8 mouse cellular contexts compared by ENCODE assay signal in genomic region chr17:47792098-47792863, GRCm38 (mm10). TPM values are rescaled to one million over a fixed set of nuclear protein-coding genes. Genes with fewer than 3 reads are reported as not detected.
A peak's percentile ranks its signal among the peaks of the same experiment; 100 is the strongest.
DNase-seq lines count a peak whose midpoint lies in the region; TF ChIP-seq lines count a peak whose summit lies in the region.

No protein-coding gene starts in this region.

- intact Hi-C loops in heart, postnatal 10 days (cut with DNase I): loop anchor here (5.0 kb wide), 2 partner anchors 130 to 255 kb away; partner anchors contain the start of gene Foxp4

- no peak overlapping the region for H3K4me3 ChIP-seq in CH12.LX (replicated peaks in 1 of 3; ENCODE audit: low read depth in 2 of 3, low read length in 2 of 3, poor library complexity in 1 of 3)
- no peak overlapping the region for H3K4me3 ChIP-seq in embryonic fibroblast, embryonic 13.5 days (ENCODE audit: insufficient read depth, low read length)

- dilution Hi-C loops in CH12.LX (cut with MboI; ENCODE audit: extremely low pct_ligation_motif_present, extremely low pct_unique_long_range_greater_than_20kb, low sequenced_read_pairs): no loop called here

- DNase-seq in CH12.LX (ENCODE audit: extremely low read depth): peak; percentile 69
- DNase-seq in adrenal gland, adult 8-10 months: peak; percentile 56
- peak; percentile 76 to 84 for DNase-seq in heart, postnatal 10 days
- peak; percentile 57 to 82 for DNase-seq in kidney, postnatal 36 days
- peak; percentile 83 for DNase-seq in lung, postnatal 36 days
- DNase-seq in retina, embryonic 14.5 days (ENCODE audit: low spot score): peak; percentile 93
- peak; percentile 69 for DNase-seq in urinary bladder, postnatal 25 days (ENCODE audit: low spot score)

- TF ChIP-seq RAD21 in CH12.LX (IDR thresholded peaks at IDR 0.05; ENCODE audit: low read depth, low read length): peak; percentile 69

- H3K27ac ChIP-seq in CH12.LX (ENCODE audit: insufficient read depth, low read depth): no peak overlapping the region
- no peak overlapping the region for H3K27ac ChIP-seq in embryonic fibroblast, embryonic 13.5 days (ENCODE audit: insufficient read depth, low read length)

- TF ChIP-seq EP300 in CH12.LX (IDR thresholded peaks at IDR 0.05; ENCODE audit: low read length): no peak

- peaks cover 2 to 42% of the 10 kb centered on the region in 2 experiments; a peak in 3 of 4 replicates for H3K4me1 ChIP-seq in CH12.LX (ENCODE audit: control insufficient read depth in 1 of 2, insufficient read depth in 2 of 2)
- no peaks in the 10 kb centered on the region for H3K4me1 ChIP-seq in embryonic fibroblast, embryonic 13.5 days (ENCODE audit: control insufficient read depth, insufficient read depth, low read length)

- TF ChIP-seq CTCF in CH12.LX (conservative IDR thresholded peaks at IDR 0.05 in 1 of 2, IDR thresholded peaks at IDR 0.05 in 1 of 2; ENCODE audit: low read depth in 2 of 2, low read length in 2 of 2): peak; percentile 54 to 84
- peak; percentile 99 for TF ChIP-seq CTCF in embryonic fibroblast, embryonic 13.5 days (IDR thresholded peaks at IDR 0.05; ENCODE audit: borderline replicate concordance, insufficient read depth, low read length)

- peaks cover 37 to 58% of the 10 kb centered on the region in 2 experiments for H3K36me3 ChIP-seq in CH12.LX (replicated peaks in 1 of 2; ENCODE audit: control insufficient read depth in 1 of 2, insufficient read depth in 1 of 2, low read length in 1 of 2)

- no peaks in the 10 kb centered on the region for H3K9me3 ChIP-seq in CH12.LX (replicated peaks; ENCODE audit: low read length)

- no peaks in the 10 kb centered on the region for H3K79me2 ChIP-seq in CH12.LX (replicated peaks; ENCODE audit: control insufficient read depth, extremely low read depth, insufficient read depth, poor library complexity, severe bottlenecking)

- TF ChIP-seq POLR2A in CH12.LX (IDR thresholded peaks at IDR 0.05; ENCODE audit: low read depth, low read length): no peak
- no peak for TF ChIP-seq POLR2A in embryonic fibroblast, embryonic 13.5 days (IDR thresholded peaks at IDR 0.05; ENCODE audit: low read depth, low read length)

- in situ Hi-C loops in CH12.LX (cut with MboI; ENCODE audit: low pct_ligation_motif_present, low pct_unique_long_range_greater_than_20kb, low sequenced_read_pairs): loop anchor here (10.0 kb wide), 2 partner anchors 73 to 253 kb away; no protein-coding TSS in a partner anchor

- no peaks in the 10 kb centered on the region for H3K27me3 ChIP-seq in CH12.LX (replicated peaks)

- no peak overlapping the region for H3K9ac ChIP-seq in CH12.LX (ENCODE audit: insufficient read depth, low read depth)

- H3K4me2 ChIP-seq in CH12.LX (ENCODE audit: insufficient read depth, low read depth, poor library complexity, severe bottlenecking): no peak overlapping the region

TF ChIP-seq in CH12.LX, 34 proteins besides CTCF, POLR2A, EP300 and RAD21:
- TF ChIP-seq RCOR1 (conservative IDR thresholded peaks at IDR 0.05; ENCODE audit: low read depth, low read length) (no peak), MAZ (IDR thresholded peaks at IDR 0.05; ENCODE audit: low read depth, low read length) (no peak), MAX (IDR thresholded peaks at IDR 0.05; ENCODE audit: low read length) (peak; percentile 73), TCF12 (IDR thresholded peaks at IDR 0.05; ENCODE audit: low read depth, low read length) (peak; percentile 23; the same call in 1 of the 2 replicates), GABPA (IDR thresholded peaks at IDR 0.05; ENCODE audit: insufficient replicate concordance, low read depth, low read length) (no peak), IRF4 (IDR thresholded peaks at IDR 0.05; ENCODE audit: low read depth, low read length) (0 out of 2 replicates have a peak, but pooled peaks have one; percentile 28), JUN (IDR thresholded peaks at IDR 0.05; ENCODE audit: insufficient read depth, low read depth, low read length) (no peak), SMC3 (IDR thresholded peaks at IDR 0.05; ENCODE audit: low read depth, low read length) (peak; percentile 72)

RNA-seq across cellular contexts. Expression of gene Mdfi, which starts 42.2 kb away (rescaled TPM):
- 0.08 and 0.30 TPM in 2 replicates for total RNA-seq in CH12.LX (2012; rRNA removed)
- 0.35 TPM in 1 of 2 replicates, not detected in the other for total RNA-seq in CH12.LX (2014; rRNA removed)
- 0.19 TPM in 1 of 2 replicates, not detected in the other for polyA plus RNA-seq in CH12.LX (2012; ENCODE audit: insufficient read length, low read depth)
- 1 to 10 TPM; 1.2 to 3.3 (median 1.6) TPM for total RNA-seq in adrenal gland, adult 8-10 months (2022)
- 8.8 and 13.7 TPM in 2 replicates for polyA plus RNA-seq in embryonic fibroblast, embryonic 13.5 days (2011; ENCODE audit: insufficient read length, low read depth, missing spikeins)
- 1 to 10 TPM; 6.4 to 8.2 TPM for total RNA-seq in heart, postnatal 10 days (2021)

RNA-seq across cellular contexts. Expression of gene Tfeb, which starts 55.5 kb away (rescaled TPM):
- 49.3 and 57.3 TPM in 2 replicates for total RNA-seq in CH12.LX (2012; rRNA removed)
- 26.9 and 29.1 TPM in 2 replicates for total RNA-seq in CH12.LX (2014; rRNA removed)
- polyA plus RNA-seq in CH12.LX (2012; ENCODE audit: insufficient read length, low read depth): 39.9 and 41.3 TPM in 2 replicates
- total RNA-seq in adrenal gland, adult 8-10 months (2022): 10 to 100 TPM; 17.3 to 32.1 (median 24.2) TPM
- polyA plus RNA-seq in embryonic fibroblast, embryonic 13.5 days (2011; ENCODE audit: insufficient read length, low read depth, missing spikeins): 4.7 and 6.5 TPM in 2 replicates
- total RNA-seq in heart, postnatal 10 days (2021): 10 to 100 TPM; 48.1 to 51.1 TPM
